Mouse (Mus musculus) neural tube, embryonic 10.5 days (tissue): ENCODE results near the gene Cops4.

Experiments
- DNase-seq: peaks from one replicate; pipeline ENCODE4 v3.0.0-alpha.2; 2017; ENCODE audit warnings: low spot score; ENCODE audit errors: extremely low spot score

The Cops4 gene

DNA sequence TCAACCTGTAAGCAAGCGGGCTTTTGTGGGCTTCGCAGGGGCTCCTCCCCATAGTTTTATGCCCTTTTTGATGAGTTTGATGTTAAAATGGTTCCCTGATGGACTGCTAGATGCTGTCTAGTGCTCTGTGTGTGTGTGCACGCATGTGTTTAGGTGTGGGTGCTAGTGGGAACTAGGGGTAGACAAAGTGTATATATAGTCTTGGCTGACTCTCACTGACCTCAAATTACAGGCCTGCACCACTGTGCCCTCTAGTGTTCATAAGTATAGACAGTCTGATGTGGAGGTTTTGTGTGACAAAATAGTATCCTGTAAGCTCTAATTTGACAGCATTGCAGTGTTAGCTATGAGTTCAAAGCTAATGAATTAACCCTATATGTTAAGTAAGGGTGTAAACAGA is 18.5 kb downstream of the Cops4 start:
- no peak for DNase-seq

DNA sequence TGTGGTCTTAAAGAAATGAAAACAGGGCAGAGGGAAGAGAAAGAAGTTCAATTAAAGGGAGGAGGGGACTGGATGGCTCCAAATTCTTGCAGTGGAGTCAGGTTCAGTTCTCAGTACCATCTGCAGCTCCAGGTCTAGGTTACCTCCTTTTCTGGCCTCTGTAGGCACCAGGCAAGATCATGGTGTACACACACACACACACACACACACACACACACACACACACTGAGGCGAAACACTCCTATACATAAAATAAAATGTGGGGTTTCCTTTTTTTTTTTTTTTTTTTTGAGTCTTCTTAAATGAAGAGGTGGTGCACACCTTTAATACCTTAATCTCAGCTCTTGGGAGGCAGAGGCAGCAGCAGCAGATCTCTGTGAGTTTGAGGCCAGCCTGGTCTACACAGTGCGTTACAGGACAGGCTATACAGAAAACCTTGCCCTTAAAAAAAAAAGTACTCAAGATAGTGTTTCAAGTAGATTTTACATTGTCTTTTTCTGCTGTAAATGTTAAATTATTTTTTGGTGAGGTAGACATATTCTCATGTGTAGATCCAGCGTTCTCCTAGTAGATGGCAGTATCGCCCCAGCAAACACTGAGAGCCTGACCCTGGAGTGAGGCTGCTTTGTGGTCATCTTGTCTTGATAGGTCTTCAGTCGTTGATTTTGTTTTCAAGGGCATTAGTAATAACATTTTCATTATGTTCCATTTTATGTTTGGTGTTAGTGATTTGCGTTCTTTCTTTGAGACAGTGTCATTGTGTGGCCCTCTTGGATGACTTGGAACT is 28.4 kb downstream of the Cops4 start:
- DNase-seq, result no peak

DNA sequence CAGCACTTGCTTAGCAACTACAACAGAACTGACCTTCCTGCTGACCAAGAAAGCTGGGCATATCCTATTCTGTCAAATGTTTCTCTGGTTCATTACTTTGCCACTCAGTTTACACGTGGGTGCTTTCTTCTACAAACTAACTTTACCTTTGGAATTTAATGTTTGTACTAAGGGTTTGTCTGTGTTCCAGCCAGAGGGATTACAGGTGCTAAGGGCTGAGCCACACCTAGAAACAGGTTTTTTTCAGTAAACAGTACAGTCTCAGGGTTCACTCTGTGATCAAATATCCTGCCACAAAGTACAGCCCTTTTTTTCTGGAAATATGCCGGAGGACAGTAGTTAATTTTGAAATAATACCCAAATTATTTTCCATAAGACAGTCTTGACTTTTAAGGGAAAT is 30.1 kb downstream of the Cops4 start:
- DNase-seq, result no peak

DNA sequence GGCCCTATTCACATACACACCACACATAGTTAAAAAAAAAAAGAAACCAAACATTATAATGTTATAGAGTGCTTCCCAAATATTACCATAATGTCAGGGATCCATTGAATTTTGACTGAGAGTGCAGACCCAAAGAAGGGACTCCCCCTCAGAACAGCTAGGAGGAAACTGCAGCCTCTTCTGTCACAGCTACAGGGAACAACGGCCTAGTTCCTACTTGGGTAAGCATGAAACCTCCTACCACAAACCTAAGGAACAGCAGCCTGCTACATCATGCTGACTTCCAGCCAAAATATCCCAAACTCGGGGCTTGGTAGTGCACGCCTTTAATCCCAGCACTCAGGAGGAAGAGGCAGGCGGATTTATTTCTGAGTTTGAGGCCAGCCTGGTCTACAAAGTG is 31.2 kb downstream of the Cops4 start:
- no peak for DNase-seq

DNA sequence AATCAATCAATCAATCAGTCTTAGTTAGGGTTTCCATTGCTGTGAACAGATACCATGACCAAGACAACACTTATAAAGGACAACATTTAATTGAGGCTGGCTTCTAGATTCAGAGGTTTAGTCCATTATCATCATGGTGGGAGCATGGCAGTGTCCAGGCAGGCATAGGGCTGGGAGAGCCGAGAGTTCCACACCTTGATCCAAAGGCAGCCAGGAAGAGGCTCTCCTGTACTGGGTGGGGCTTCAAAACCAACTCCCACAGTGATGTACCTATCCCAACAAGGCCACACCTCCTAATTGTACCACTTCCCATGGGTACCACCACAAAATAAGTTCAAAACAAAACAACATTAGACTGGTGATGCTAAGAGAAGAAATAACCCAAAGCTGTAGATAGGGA is 32.0 kb downstream of the Cops4 start:
- DNase-seq, result no peak

DNA sequence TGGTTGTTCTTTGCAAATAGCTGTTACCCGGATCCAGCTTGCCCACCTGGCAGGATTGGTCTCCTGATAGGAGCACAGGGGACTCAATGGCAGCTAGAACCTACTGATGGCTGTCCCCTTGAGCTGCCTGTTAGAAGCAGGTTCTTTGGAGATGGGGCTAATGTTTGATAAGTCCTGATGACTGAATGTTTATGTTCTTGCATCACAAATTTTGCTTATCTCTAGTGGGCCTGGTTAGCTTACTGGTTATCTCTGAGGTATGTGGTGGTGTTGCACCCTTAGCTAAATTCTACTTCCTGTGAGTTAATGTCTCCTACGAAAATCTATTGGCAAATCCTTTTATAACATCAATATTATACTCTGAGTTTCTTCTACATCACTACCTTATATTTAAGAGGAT is 33.8 kb downstream of the Cops4 start:
- no peak for DNase-seq

DNA sequence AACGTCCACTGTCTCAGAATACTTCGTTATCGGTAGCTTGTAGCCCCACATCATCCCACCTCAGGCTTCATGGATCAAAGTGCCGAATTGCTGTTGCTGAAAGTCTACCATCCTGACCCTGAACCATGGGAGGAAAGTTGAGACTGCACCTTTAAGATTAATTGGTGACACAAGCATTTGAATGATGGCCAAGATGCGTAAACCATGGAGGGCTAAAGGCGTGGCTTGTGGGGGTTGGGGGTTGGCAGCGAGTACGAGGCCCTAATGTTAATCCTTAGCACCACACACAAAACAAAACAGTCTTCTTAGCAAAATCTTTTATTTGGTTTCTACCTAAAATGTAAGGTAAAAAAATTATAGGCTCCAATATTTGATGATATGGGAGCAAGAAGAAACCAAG is 35.3 kb downstream of the Cops4 start:
- DNase-seq, result no peak

DNA sequence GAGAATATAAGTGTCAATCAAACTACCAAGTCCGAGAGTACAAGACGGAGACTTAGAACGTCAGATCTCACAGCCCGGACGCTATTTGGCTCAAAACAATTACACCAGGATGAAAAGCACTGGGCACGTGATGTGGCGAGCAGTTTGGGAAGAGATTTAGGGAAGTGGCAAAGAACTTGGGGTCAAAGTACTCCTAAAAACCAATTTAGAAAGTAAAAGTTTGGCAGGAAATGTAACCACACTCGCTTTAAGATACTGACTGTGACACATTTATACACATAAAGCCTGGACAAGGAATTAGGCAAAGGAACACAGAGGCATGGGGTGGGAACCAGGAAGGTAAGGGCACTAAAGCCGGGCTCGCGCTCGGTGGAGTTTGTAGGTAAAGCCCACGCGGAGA is 38.9 kb downstream of the Cops4 start:
- no peak for DNase-seq

DNA sequence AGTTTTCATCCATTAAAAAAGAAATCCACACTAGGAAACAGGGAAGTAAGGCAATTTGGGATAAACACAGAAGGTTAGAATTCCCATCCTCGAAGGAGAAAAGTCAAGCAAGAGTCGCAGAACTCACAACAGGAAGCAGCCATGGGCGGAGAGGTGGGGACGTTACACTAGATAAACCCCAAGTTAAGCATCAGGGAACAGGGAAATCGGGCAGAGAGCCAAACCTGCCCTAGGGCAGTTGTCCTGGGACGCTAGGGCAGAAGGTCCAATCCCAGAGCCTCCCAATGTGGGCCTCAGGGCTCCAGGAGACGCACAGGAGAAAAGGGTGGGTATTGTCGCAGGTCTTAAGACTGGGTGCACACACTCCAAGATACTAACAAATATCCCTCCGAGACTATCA is 39.4 kb downstream of the Cops4 start:
- no peak for DNase-seq

DNA sequence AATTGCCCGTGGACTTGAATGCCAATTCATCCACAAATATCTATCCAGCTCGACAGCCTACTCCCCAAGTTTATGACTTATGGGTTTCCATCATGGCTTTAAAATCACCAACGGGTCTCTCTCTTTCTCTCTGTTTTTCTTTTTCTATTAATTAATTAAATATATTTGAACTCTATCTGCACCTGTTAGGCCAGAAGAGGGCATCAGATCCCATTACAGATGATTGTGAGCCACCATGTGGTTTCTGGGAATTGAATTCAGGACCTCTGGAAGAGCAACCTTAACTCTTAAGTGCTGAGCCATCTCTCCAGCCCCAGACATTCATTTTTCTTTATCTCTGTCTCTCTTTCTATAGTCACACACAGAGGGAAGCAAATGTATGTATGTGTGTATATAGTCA is 40.7 kb downstream of the Cops4 start:
- no peak for DNase-seq

DNA sequence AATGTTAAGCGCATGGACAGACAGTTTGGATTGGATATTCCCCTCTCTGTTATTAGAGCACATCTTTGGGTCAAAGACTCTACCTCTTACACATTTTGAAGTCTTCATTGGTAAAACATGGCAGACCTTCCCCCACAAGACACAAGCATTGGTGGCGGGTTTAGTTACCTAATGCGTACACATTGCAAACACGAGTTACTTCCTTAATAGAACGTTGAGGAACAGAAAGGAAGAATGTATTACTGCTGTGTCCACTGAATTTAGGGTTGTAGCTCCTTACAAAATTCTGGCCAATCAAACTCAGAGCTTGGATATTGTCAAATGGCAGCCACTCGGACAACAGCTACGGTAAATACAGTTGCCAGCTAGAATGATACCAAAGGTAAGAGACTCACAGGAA is 41.2 kb downstream of the Cops4 start:
- DNase-seq, result no peak

DNA sequence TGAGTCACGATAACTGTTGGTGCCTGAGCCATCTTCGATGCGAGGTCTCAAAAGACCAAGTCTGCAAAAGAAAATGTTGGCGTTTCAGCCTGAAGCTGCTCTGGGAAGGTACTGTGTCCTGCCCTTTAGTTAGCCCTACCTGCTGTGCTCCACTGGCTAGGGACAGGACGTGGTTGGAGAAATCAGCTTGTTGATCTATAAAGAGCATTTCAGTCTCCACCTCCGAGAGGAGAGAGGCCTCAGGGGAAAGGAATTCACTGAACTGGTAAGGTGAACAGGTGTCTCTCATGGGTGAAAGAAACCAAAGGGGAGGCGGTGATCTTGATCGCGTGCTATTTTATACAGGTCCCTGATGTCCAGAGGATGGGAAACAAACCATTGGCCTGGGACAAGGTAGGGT is 44.6 kb downstream of the Cops4 start:
- DNase-seq, result no peak

DNA sequence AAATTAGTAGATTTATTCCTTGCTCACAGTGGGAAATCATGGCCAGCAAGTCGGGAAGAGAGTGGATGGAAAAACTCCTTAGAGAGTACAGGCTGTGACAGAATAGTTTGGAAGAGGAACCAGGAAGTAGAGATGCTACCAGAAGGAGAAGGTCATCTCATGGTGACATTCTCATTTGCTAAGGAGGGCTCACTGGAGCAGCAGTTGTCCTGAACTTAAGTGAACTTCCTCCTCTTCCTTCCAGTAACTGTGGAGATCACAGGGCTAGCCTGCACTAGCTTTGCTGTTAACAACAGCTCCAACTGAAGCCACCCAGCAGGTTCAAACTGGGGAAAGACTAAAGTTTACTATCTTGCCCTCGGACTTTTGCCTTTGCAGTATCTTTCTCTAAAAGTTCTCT is 48.7 kb downstream of the Cops4 start:
- no peak for DNase-seq

DNA sequence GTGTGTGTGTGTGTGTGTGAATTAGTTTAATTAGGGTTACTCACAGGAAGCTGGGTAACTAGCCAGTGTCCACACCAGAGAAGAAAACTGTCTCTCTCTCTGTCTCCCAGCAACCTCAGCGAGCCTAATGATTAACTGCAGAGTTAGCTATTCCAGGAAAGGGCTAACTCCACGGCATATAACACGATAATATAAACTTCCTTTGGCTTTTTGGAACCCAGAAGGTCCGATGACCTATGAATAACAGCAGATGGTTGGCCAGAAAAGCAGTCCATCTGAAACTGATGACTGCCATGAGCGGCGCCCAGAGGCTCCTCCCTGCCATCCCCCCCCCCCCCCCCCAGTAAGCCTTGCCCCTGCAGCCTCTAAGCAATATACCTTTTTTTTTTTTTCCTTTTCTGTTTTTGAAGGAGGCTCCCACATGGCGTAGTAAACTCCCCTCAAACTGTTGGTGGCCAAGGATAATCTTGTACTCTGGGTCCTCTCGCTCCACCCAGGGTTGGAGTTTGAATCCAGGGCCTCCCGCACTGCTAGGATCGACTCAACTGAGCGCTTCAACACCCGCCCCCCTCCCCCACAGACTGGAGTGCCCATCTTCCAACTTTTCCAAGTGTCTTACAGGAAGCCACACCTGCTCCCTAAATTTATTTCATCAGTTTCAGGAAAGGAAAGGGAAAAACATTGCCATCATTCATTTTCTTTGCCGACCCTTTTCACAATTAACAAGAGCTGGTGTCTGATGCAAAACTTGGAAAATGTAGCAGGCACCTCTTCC is 49.3 kb downstream of the Cops4 start:
- DNase-seq, result no peak

DNA sequence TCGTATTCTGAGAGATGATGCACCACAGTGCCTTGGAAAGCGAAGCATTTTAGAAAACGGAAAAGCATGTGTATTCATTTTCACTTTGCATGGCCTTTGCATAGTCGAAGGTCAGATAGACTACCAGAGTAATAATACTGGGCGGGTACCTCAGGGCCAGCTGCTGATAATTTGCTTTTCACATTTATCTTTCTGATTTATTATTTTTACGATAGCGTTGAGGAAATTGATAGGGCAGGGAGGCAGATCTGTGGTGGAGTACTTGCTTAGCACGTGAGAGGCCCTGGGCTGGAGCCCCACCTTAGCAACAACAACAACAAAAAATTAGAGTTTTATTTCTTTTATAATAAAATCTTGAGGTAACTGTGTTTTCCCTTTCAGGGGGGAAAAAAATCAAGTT is 50.1 kb downstream of the Cops4 start:
- no peak for DNase-seq

DNA sequence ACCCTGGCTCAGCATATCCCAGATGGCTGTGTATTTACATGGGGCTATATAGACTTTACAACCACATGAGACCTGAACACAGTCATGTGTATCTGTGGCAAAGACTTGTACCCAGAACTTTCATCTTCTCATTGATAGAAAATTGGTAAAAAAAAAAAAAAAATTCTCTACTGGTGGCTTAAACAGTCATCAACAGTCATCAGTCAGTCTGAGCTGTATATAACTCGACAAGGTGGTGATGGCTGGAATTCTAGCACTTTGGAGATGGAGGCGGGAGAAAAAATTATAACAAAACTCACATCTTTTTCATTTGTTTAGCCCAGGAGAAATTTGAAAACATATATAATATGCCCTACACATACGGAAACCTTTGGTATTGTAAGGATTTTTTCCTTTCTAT is 50.7 kb downstream of the Cops4 start:
- DNase-seq, result no peak

DNA sequence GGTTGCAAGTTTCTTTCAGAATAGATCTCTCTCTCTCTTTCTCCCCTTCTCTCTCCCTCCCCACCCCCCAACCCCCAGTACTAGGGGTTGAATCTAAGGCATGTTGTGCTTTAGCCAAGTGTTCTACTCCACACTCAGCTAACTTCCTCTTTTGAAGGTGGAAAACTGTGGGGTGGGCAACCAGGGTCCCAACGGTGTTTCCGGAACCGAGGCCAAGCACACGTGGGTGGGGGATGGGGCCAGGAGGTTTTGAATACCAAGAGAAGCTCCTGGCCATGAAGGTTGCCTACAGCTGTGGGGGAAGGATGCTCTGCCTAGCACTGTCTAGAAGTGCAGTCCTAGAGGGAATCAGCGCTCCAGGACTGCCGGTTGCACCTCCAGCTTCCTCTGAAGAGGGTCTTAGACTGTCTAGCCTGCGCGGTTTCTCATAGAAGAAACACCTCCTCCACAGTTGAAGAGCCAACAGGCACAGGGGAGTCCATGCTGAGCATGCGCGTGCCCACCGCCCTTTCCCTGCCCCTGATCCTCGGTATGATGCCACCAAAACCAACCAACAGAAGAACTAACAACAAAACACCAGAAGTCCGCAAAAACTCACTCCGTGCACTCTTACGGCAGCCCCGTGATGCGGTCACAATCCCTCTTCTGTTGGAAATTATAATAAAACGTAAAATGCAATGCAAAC is 51.3 kb downstream of the Cops4 start:
- DNase-seq, result no peak

DNA sequence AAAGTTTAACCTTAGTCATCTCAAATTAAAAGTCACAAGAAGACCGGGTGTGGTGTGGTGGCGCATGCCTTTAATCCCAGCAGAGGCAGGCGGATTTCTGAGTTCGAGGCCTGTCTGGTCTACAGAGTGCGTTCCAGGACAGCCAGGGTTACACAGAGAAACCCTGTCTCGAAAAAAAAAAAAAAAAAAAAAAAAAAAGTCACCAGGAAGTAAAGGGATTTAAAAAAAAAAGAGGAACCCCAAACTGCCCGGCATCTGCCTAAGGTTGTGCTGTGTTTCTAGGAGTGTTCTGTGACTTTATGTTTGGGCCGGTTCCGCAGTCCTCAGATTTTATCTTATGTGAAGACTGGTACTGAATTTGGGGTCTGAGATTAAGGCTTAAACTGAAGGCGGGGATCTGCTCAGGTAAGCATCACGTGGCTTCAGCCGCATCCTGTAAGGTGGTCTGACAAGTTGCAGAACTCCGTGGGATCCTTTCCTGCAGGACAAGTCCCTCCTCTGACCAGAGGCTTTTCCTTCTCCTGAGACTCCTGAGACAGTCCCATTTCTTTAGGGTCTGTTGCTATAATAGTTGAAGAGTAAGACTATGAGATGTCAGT is 52.0 kb downstream of the Cops4 start:
- no peak for DNase-seq

DNA sequence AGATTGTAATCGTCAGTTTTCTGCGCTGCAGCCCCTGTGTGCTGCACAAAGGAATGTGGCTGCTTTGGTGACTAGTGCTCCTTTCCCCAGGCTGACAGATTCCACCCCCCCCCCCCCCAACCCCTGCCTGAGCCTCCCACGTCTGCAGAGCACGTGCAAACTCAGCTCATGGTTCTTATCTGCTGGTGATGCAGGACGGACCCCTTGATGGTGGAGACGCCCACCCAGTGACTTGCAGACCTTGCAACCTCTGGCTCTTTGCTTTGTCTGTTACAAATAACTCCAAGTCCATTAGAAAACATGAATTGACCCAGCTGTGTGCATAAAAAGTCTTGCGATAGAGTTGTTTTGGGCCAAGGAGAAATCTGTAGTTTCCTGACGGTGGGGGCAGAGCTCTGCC is 52.6 kb downstream of the Cops4 start:
- DNase-seq, result no peak

DNA sequence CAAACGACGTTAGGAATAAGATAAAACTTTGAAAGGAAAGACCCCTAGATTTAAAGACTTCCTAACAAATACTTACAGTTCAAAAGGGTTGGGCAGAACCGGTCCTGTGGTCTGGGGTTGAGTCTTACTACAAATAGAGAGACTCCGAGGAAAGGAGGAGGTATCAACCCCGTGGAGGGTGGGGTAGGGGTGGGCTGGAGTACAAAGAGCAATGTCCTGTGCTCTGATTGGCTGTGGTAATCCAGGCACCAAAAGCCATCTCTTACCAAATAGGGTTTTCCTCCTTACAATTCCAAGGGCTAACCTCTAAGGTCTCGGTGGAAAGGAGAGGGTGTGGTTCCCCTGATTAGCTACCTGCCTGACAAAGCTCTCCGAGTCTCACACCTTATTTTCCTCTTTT is 54.0 kb downstream of the Cops4 start, which contains the start of gene Plac8:
Plac8 (minus strand) TSS at position 177 of the 400 bp plus-strand sequence.
- DNase-seq, result no peak

DNA sequence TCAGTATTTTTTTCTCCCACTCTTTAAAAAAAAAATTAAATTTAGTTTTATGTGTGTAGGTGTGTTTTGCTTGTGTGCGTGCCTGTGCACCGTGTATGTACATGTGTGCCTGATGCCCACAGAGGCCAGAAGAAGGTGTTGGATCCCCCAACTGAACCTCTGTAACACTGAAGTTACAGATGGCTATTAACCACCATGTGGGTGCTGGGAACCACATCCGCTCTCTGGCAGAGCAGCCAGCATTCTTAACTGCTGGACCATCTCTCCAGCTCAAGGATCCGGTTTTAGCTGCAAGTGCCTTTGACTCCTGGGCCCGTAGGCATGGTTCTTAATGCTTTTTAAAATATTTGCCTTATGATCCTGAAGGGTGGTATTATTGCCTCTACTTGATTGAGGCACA is 55.1 kb downstream of the Cops4 start:
- no peak for DNase-seq

DNA sequence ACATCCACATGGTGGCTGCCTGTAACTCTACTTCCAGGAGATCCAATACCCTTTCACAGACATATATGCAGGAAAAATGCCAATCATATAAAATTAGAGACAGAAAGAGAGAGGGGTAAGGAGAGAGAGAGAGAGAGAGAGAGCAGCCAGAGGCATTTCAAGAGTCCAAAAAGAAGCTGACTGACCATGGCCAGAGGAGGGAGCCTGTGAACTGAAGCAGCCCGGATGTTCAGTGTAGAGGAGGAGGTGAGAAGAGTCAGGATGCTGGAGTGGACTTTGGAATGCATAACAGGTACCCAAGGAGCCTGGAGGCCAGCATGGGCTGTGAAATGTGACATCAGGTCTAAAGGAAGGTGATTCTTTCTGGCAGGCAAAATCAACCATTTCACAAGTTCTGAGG is 56.7 kb downstream of the Cops4 start:
- DNase-seq, result no peak
